Mouse (Mus musculus): ENCODE data around the gene Sulf2.
A peak's percentile ranks its signal among the peaks of the same experiment; 100 is the strongest.

Sulf2 gene

GRCm38 (mm10) chr2:166084111-166084510 lies 71.4 kb downstream of the Sulf2 start:
- DNase-seq = no peak

DNA sequence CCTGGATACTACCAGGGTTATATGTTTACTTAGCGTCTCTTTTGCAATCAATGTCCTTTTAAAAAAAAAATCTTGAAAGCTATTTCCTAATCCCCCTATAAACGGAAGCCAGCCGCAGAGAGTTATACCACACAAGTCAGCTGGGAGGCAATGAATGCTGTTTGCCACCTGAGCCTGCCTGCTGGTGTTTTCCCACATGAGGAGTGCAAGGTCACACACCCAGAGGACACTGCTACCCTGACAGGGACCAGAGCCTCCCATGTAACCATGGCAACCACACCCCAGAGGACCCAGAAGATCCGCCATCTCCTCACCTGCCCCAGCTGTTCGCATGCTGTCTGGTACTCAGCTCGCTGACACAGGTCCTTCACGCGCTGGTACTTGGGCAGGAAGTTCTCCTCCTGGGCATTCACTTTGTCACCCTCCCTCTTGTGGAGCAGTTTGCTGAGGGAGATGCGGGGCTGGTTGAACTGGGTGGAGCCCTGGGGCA lies 71.9 kb downstream of the Sulf2 start:
- DNase-seq = no peak

GRCm38 (mm10) chr2:166082661-166083060 lies 72.8 kb downstream of the Sulf2 start:
- DNase-seq = no peak

- DNase-seq = peak; percentile 87 to 89
These were observed 73.3 kb downstream of the Sulf2 start for GRCm38 (mm10) chr2:166082193-166082592.

GRCm38 (mm10) chr2:166080967-166081750 lies 74.3 kb downstream of the Sulf2 start:
- no peak for DNase-seq

- no peak for DNase-seq
These were observed 75.2 kb downstream of the Sulf2 start for GRCm38 (mm10) chr2:166079961-166080885.

- no peak for DNase-seq
These were observed 76.2 kb downstream of the Sulf2 start for GRCm38 (mm10) chr2:166079231-166079630.

GRCm38 (mm10) chr2:166077371-166077770 lies 78.1 kb downstream of the Sulf2 start:
- no peak for DNase-seq

GRCm38 (mm10) chr2:166074322-166074721 lies 81.1 kb downstream of the Sulf2 start:
- DNase-seq = no peak

DNA sequence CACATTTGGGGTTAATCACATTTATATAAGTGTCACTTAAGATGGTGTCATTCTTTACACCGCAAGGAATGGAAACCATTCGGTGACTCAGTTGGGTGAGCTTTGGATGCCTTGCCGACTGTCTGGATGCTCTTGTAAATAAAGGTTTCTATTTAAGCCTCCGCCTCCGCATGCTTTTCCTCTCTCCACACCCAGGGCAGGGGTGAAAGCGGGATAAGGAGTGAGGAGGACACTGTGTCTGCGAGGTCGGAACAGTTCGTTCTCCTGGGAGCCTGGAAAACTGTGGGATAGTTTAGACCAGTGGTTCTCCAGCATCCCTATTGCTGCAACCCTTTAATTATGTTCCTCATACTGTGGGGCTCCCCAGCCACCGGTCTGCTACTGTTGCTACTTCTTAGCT lies 82.4 kb downstream of the Sulf2 start:
- no peak for DNase-seq

GRCm38 (mm10) chr2:166071889-166072288 lies 83.6 kb downstream of the Sulf2 start:
- no peak for DNase-seq

- DNase-seq = no peak
These were observed 84.0 kb downstream of the Sulf2 start for GRCm38 (mm10) chr2:166071481-166071880.

DNA sequence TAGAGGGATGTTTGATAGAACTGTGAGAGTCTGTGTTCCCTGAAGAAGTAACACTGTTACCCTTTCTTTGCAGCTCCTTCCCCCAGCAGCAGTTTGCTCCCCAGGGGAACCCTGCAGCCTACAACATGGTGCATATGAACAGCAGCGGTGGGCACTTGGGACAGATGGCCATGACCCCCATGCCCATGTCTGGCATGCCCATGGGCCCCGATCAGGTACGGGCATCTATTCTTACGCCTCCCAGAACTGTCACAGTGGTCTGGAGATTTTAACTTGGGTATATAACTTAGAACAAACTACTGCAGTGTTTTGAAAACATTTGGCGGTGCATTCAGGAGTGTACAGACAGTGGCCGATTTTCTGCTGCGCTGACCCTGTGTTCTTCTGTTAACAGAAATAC lies 85.7 kb downstream of the Sulf2 start:
- no peak for DNase-seq

DNA sequence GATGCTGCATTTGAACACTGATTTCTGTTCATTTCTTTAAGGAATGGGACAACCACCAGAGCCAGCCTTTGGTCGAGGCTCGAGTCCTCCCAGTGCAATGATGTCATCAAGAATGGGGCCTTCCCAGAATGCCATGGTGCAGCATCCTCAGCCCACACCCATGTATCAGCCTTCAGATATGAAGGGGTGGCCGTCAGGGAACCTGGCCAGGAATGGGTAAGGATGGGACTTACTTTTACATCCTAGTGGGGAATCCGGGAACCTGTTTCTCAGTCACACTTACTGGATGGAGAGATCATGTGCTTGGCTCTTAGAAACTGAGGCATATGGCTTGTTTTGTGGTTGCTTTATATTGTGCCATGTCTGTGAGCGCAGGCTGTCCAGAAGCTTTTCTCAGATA lies 86.3 kb downstream of the Sulf2 start:
- no peak for DNase-seq

DNA sequence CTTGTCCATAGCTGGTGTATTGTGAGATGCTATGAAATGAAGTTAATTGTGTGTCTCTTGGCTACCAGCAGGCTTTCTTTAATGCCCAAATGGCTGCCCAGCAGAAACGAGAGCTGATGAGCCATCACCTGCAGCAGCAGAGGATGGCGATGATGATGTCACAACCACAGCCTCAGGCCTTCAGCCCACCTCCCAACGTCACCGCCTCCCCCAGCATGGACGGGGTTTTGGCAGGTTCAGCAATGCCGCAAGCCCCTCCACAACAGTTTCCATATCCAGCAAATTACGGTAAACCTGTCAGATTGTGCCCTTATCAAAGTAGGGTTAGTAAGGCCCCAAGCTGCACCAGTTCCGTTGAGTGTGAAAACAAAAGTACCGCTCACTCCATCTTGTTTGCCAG lies 87.2 kb downstream of the Sulf2 start:
- no peak for DNase-seq

DNA sequence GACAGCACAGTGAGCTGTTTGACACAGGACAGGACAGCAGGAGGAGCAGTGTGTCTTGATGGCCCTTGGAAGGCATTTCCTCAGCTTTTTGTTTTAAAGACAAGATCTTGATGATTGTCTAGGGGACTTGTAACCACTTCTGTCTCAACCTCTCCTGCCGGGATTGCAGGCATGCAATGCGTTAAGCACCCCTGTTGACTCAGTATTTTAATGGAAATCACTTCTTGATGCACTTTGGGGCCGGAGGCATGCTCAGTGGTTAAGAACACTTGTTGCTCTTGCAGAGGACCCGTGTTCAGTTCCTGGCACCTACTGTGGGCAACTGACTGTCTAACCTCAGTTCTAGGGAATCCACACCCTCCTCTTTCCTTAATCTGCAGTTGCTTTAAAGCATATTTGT lies 89.0 kb downstream of the Sulf2 start:
- DNase-seq = no peak

GRCm38 (mm10) chr2:166062431-166062830 lies 93.0 kb downstream of the Sulf2 start:
- no peak for DNase-seq

DNA sequence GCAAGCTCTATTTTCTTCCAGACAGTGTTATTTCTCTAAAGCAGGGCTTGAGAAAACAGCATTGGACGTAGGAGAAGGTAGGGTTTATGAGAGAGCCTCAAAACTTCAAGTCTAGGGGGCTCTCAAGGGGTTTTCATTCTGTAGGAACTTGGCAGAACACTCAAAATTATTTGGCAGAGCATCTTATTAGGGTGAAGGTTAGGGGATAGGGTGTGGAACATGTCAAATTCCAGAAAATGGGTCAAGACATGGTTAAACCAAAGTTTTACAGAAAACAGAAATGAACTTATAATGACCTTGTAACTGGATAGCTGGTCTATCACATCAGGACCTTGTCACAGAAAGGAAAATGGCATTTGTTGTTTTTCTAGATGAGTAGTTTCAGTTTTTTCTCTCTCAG lies 93.5 kb downstream of the Sulf2 start:
- no peak for DNase-seq

DNA sequence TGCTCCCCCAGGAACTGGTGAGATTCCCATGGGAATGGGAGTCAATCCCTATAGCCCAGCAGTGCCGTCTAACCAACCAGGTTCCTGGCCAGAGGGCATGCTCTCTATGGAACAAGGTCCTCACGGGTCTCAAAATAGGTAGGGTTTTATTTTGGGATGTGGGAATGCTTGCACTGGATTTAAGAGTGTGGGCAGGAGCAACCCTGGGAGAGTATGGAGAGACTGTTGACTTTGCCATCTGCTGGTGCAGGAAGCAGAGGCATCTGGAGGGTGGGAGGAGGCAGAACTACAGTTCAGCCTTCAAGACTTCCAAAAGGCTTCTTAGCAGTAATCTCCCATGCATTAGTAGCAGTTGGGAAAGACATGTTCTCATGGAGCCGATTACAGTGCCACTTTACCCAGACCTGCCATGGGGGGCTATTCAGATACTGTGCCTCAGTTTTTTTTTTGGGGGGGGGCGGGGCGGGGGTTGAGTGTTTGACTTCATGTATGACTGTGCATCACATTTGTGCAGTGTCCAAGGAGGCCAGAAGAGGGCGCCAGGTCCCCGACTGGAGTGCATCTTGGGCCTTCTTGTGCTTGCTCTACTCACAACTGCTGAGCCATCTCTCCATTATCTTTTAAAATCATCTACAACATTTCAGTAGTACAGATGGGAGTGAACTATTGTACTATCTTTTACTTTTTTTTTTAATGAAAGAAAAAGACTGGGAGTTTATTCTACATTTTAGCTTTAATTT lies 95.6 kb downstream of the Sulf2 start:
- DNase-seq = peak; percentile 70 to 75

- no peak for DNase-seq
These were observed 101.4 kb downstream of the Sulf2 start for GRCm38 (mm10) chr2:166054002-166054539.

GRCm38 (mm10) chr2:166051966-166052365 lies 103.5 kb downstream of the Sulf2 start:
- no peak for DNase-seq

DNA sequence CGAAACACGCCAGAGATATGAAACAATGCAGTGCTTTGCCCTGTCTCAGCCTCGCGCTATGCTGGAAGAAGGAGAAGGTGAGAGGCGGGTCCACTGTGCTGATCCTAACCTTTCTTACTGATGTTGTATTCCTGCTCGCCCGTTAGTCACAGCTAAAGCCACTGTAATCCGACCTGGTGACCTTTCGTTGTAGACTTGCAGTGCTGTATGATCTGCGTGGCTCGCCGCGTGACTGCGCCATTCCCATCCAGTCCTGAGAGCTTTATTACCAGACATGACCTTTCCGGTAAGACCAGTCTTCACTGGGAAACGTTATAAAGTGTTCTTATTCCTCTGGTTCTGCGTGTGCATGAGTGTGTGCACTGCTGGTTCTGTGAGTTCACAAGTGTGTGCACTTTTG lies 104.0 kb downstream of the Sulf2 start:
- no peak for DNase-seq

- DNase-seq = no peak
These were observed 106.6 kb downstream of the Sulf2 start for GRCm38 (mm10) chr2:166048852-166049251.
